Mouse (Mus musculus) erythroblast, adult 5-6 weeks (primary cell): ENCODE measurements around the gene Zfp592. TPM values are rescaled to one million over a fixed set of nuclear protein-coding genes. Genes with fewer than 3 reads are reported as not detected.

Source experiments
- ATAC-seq: replicated peaks from 2 replicates; pipeline ENCODE4 v1.8.0; 2016; ENCODE audit warnings: moderate number of reproducible peaks, mild to moderate bottlenecking, moderate TSS enrichment, inconsistent platforms; ENCODE audit not compliant: poor library complexity, low FRiP score, severe bottlenecking
- total RNA-seq, 2 experiments: library from RNA; stranded (forward) in 1 of 2; stranded (reverse) in 1 of 2; fragments of 150-400 nt in 1 of 2; fragments of 200-764, 138-1000 nt in 1 of 2; gene quantifications; 2 replicates each; pipeline versions ENCODE4 v1.2.3 to v1.2.4; 2015 to 2017; ENCODE audit warnings: low replicate concordance in 2 of 2

The Zfp592 gene
- total RNA-seq, 2 experiments from 2014 or later = 10.4 to 13.8 TPM

DNA sequence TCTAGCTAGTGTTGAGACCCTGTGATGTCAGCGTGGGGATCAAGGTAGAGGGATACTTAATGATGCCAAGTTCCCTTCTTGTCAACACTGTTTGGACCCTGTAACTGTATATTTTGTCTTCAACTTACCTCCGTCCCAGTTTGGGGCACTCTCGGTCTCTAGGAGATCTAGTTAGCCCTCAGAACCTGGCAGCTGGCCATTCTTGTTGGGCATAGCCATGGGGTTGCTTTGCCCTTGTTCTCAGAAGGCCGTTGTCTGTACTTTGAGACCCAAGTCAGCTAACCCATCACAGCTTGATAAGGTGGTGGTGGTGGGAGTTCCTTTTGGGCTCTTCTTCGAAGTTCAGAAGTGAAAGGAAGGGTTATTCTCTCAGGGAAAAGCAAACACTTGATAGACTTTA lies 56.5 kb downstream of the Zfp592 start:
- ATAC-seq = no peak

GRCm38 (mm10) chr7:81055709-81056370 lies 62.4 kb downstream of the Zfp592 start:
- ATAC-seq = no peak

- no peak for ATAC-seq
Observed at GRCm38 (mm10) chr7:81057471-81057870, 64.0 kb downstream of the Zfp592 start, which contains the start of gene Alpk3. Gene Alpk3, plus strand, starts transcription at chr7:81057600.

DNA sequence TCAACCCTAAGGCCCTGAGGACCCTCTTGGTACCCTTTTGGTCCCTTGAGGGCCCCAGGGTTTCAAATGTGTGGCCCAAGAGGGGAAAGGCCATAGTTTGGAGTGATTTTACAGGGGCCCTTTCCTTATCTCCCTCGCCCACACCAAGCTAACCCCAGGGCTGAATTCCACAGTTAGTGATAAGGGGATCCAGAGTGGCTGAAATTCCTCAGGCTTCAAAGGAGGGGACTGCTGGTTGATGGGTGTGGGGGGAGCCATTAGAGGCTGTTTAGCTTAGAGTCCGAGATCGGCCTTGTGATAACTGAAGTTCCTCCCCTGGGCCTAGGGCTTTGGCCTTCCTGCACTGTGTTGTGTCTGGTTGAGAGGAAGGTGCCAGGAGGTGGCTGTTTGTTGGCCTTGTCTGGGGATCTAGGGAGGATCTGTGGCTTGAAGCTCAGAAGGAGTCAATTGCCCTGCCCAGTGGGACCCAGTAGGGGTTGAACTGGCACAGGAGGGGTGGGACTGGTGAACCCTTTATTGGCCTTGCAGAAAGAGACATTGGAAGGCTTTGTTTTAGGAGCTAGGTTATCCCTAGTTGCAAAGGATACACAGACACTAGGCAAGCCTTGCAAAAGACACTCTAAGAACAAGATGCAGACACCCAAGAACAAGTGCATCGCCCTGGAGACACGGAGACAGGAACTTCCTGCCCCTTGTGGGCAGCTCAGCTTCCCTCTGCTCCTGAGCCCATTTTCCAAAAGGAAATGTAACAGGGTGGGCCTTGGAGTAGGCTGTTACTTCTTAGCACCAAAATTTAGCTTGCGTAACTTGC lies 64.6 kb downstream of the Zfp592 start:
- no peak; the same call in 1 of the 2 replicates for ATAC-seq

DNA sequence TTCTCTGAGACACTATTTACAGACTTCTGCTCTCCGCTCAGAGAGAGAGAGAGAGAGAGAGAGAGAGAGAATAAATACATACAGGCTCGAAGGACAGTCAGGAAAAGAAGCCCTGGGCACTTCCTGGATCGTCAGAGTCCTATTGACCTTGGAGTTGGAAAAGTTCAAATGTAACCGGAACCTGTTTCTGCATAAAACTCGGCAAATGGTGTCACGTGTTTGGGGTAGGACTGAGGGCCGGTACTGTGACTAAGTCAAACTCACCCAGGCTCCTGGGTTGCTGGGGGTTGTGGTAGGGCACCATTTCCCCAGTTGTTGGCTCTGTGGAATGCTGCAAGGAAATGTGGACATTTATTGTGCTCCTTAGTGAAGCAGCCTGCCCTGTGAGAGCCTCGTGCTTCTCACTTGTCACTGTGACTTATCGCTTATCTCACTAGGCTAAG lies 65.3 kb downstream of the Zfp592 start:
- no peak for ATAC-seq

- ATAC-seq = no peak
Observed at GRCm38 (mm10) chr7:81059388-81059787, 65.9 kb downstream of the Zfp592 start.

GRCm38 (mm10) chr7:81060908-81061307 lies 67.4 kb downstream of the Zfp592 start:
- ATAC-seq = peak; percentile 61; the same call in 1 of the 2 replicates

DNA sequence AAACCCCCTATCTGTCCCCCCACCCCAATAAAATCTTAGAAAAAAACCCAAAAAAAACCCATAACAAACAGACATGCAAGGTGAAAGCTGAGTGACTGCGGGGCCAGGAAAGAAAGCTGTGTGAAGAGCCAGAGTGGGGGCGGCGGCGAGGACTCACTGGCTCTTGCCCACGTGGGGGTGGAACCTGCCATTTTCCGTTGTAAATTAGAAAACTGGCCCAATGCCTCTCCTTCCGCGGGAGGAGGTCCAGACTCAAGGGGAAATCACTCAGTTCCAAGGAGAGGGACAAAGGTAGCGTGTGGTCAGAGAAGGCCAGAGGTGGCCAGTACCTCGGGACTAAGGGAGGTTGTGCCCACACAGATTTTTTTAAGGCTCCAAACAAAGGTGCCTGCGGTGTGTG lies 68.5 kb downstream of the Zfp592 start:
- ATAC-seq = no peak

GRCm38 (mm10) chr7:81063332-81063731 lies 69.9 kb downstream of the Zfp592 start:
- no peak for ATAC-seq

DNA sequence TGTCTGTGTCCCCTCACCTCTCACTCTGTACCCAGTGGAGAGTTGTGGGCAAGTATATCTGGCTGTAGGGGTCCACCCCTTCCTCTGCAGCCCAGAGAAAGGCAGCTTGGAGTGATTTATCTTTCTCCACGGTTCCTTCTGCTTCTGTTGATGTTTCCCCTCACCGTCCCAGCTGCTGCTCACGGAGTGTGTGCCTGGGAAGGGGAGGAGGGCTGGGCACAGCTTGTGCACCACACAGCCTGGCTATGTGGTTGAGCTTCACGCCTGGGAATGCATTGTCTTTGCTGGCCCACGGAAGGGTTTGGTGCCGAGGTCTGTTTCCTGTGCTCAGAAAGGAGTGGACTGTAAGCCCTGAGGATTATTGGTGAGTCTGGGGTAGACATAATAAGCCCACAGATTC lies 73.2 kb downstream of the Zfp592 start:
- ATAC-seq = no peak

- ATAC-seq = no peak
Observed at GRCm38 (mm10) chr7:81072463-81072862, 79.0 kb downstream of the Zfp592 start.

DNA sequence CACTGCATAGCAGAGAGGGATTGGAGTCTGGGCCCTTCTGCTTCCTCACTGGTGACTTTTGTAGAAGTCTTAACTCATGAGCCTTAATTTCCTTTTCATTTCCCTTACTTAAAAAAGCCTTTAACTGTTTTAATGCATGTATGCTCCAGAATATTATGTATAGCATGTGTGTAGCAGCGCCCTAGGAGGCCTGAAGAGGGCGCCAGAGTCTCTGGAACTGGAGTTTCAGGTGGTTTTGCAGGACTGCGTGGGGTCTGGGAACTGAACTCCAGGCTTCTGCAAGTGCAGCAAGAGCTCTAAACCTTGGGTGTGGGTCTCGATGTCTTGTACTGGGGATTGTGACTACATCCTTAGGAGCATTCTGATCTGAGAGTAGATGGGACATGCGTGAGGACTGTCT lies 79.8 kb downstream of the Zfp592 start:
- no peak for ATAC-seq

- no peak for ATAC-seq
Observed at GRCm38 (mm10) chr7:81074546-81074945, 81.1 kb downstream of the Zfp592 start.

DNA sequence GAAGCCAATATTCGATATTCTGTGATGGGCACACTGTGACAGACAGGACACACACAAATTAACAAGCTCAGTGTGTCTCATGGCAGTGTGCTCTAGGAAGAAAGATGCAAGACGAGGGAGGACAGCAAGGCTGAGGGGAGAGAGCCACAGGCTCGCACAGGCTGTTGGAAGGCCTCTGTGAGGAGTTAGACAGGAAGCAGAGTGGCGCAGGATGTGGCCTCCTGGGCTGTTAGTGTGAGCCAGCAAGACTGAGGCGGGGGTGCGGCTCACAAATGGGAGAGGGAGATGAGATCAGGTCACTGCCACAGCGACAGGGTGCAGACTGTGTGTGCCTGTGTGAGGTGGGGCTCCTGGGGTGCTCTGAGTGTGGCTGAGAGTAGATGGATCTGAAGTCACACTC lies 81.8 kb downstream of the Zfp592 start:
- no peak for ATAC-seq

GRCm38 (mm10) chr7:81075732-81076131 lies 82.3 kb downstream of the Zfp592 start:
- no peak for ATAC-seq

- ATAC-seq = no peak
Observed at GRCm38 (mm10) chr7:81077009-81077408, 83.5 kb downstream of the Zfp592 start.

DNA sequence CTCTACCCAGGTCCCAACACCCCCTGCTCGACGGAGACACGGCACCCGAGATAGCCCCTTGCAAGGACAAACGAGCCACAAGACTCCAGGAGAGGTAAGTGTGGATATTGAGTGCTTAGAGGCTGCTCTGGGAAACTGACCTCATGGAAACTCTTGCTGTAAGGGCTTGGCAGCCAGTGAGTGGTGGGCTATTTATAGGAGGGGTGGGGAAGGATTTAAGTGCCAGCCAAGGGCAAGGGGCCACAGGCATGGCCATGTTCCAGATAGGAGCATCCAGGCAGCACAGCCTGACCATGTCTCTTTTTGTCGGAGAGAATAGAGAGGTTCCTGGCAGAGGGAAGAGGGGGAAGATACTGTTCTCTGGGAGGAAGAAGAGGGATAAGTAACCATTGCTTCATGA lies 85.3 kb downstream of the Zfp592 start:
- ATAC-seq = no peak

DNA sequence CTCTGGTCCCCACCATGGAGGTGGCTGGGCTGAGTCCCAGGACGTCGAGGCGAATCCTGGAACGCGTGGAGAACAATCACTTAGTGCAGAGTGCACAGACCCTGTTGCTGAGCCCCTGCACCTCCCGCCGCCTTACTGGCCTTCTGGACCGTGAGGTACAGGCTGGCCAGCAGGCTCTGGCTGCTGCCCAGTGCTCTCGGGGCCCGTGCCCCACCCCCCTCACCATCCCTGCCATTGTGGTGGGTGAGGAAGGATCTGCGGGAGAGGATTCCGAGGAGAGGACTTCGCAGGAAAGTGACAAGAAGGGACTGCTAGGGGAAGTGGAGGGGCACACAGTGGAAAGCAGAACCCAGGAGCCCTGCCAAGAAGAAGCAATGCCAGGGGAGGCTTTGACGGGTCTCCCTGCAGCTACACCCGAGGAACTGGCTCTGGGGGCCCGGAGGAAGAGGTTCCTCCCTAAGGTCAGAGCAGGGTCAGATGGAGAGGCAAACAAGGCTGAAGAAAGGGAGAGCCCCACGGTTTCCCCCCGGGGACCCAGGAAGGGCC lies 100.0 kb downstream of the Zfp592 start:
- ATAC-seq = no peak

DNA sequence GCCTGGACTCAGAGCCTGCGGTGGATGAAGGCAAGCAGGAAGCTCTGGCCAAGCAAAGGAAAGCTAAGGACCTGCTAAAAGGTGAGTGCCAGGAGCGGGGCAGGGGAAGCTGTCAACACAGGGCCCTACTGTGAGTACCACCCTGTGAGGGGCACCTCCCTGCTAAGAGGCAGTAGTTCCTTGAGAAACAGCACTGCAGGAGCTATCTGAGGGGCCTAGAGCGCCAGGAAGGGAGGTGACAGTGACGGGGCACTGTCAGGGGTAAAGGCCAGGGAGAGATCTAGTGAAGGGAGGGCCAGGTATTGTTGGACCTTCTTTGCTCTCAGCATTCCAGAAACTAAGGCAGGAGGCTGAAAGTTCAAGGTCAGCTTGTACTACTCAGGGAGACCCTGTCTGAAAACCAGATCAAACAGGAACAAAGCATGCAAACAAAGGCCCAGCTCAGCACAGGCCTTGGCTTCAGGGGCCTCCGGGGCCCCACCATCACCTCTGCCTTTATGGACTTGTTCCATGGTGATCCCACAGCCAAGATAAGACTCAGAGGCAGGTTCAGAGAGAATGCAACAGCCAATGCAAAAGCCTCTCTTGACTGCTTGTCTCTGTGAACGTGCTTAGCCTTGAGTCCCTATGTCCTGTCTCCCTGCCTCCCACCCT lies 100.8 kb downstream of the Zfp592 start:
- ATAC-seq = no peak
